Mouse (Mus musculus) central nervous system, embryonic 14 days (tissue): ENCODE data around the gene Kat7. TPM values are rescaled to one million over a fixed set of nuclear protein-coding genes. Genes with fewer than 3 reads are reported as not detected.

Source experiments
- polyA plus RNA-seq: library from polyadenylated mRNA; depleted of rRNA; stranded (reverse); fragments of >200 nt; gene quantifications from 2 replicates; pipeline ENCODE4 v1.2.3, GENCODE M21; 2012; rRNA removed

Gene Kat7
- 47.7 TPM in 2 replicates for polyA plus RNA-seq

GRCm38 (mm10) chr11:95310007-95310647, at the start of gene Kat7:
Kat7 (minus strand) TSS chr11:95310246.

GRCm38 (mm10) chr11:95336568-95337128, 26.6 kb upstream of the Kat7 start, which contains the start of gene Fam117a:
Fam117a (plus strand) TSS chr11:95337018.

DNA sequence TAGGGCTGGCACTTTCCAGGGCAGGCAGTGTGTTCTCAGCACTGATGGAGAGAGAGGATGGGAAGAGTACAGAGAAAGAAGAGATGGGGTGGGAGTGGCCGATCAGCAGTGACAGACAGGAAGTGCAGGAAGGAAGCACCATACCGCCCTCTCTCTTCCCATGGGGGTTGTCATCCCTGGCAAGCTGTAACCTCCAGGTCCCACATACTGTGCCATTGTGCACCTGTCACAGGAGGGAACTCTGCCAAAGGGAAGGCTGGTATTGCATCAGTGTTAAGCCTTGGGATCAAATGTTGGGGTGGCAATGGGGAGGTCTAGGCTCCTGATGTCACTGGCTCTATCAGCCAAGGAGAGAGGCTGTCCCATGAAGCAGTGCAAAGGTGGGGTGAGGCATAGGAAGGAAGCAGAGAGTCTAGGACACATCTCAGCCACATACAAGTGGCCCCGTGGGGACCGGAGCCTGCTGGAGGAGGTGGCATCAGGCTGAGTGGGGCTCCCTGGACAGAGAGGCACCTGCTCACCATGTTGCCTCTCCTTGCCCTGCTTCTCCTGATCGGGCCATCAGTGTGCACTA, 48.8 kb downstream of the Kat7 start, which contains the start of gene Tac4:
Gene Tac4, plus strand, starts transcription at position 352 of the 574 bp plus-strand sequence.

Other genes with a start within 250 kb of the Kat7 start
- 17.3 and 22.0 TPM in 2 replicates for gene Itga3, start 233.4 kb downstream of the Kat7 start, polyA plus RNA-seq
- gene Dlx3, start 190.1 kb downstream of the Kat7 start, polyA plus RNA-seq = 0.49 and 2.0 TPM in 2 replicates
- 0.02 and 0.73 TPM in 2 replicates for gene Dlx4, start 164.0 kb downstream of the Kat7 start, polyA plus RNA-seq
- not detected in 2 replicates for gene Tac4, start 48.7 kb downstream of the Kat7 start, polyA plus RNA-seq
- gene Fam117a, start 26.8 kb upstream of the Kat7 start, polyA plus RNA-seq = 11.8 and 16.1 TPM in 2 replicates
- 117 and 125 TPM in 2 replicates for gene Slc35b1, start 74.4 kb upstream of the Kat7 start, polyA plus RNA-seq
- 52.7 and 62.4 TPM in 2 replicates for gene Spop, start 103.8 kb upstream of the Kat7 start, polyA plus RNA-seq
- 7.6 and 12.6 TPM in 2 replicates for gene Nxph3, start 204.3 kb upstream of the Kat7 start, polyA plus RNA-seq